Mouse (Mus musculus) embryonic fibroblast, embryonic 13.5 days (primary cell): ENCODE data around the gene Ptprf.

Experiments used
- CTCF ChIP-seq: IDR thresholded peaks from 2 replicates; pipeline ENCODE4 v1.5.1; 2011; ENCODE audit warnings: mild to moderate bottlenecking, control low read depth, low read length, moderate library complexity, borderline replicate concordance; ENCODE audit not compliant: insufficient read depth
- POLR2A ChIP-seq: IDR thresholded peaks from 2 replicates; pipeline ENCODE4 v1.6.1; 2011; ENCODE audit warnings: low read depth, mild to moderate bottlenecking, control low read depth, low read length, moderate library complexity

DNA sequence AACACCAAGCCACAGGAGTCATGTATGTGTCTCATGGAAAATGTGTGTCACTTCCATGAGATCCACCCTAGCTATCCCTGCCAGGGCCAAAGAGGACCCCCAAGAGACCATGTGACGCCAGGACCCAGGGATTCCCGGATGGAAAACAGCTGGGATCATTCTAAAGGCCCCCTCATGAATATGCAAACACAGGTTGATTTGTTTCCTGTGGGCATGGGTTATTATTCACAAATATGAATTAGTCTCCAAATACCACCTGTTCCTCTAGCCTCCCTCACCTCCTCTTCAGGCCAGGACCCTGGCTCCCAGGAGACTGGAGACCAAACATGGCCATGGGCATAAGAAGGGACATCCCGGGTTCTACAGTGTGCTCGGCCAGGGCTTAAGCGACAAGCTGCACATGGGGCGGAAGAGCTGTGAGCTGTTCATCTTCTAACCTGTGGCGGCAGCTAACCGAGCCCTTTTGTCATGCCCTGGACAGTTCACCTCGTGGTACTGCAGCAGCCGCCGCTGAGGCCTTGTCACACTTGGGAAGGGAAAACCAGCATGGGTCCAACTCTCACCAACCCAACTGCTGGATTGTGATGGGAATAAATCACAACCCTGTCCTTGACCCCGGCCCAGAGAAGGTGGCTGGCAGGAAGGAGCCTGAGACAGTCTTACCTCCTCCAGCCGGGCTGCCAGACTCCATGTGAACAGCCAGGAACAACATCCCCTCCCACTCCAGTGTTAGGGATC is 9.6 kb downstream of the Ptprf start:
- no peak for TF ChIP-seq CTCF
- no peak for TF ChIP-seq POLR2A
